Mouse (Mus musculus) mature B cell (primary cell): ENCODE results near the gene Lsamp.

Source experiments
- in situ Hi-C: fragments of 300-500 bp; cut with MboI; formaldehyde crosslinking; loops from 2 replicates; pipeline ENCODE4 v1.14.3; 2019

The Lsamp gene

GRCm38 (mm10) chr16:40271859-40272258, 287.7 kb downstream of the Lsamp start:
- in situ Hi-C loops = no loop called here

DNA sequence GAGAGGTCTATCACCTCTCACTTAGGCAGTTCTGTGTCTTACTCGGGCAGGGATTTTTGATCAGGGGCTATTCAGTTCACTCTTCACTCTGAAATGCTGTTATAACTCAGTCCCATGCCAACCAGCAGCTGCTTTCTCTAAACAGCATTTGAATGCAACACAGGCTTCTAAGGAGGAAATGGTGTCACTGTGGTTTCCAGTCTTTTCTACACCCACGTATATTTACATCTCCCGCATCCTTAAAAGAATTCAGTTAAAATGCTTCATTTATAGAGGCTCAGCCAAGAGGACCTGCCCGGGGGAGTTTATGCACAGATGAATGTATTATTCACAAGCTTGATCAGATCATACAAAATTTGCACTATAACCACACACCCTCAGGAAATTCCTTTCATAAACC, 306.0 kb downstream of the Lsamp start:
- in situ Hi-C loops = no loop called here

GRCm38 (mm10) chr16:40294296-40294882, 310.2 kb downstream of the Lsamp start:
- in situ Hi-C loops = no loop called here

DNA sequence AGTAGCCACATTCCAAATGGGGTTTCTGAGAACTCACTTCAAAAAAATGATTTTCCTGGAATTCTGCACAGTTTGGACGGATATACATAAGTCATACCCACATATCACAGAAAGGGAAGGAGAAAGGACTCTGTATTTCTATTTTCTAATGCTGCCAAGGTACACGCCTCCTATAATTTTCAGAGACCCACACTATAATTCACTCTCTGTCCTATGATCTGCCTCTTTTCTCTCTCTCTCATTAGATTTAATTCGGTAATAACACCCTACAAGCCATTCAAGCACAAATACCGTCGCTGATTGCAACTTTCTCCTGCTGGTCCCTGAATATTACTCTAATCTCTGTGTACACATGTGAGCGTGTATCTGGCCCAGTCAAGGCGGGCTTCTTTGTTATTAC, 311.1 kb downstream of the Lsamp start:
- in situ Hi-C loops = no loop called here

GRCm38 (mm10) chr16:40307666-40308065, 323.5 kb downstream of the Lsamp start:
- in situ Hi-C loops = no loop called here

DNA sequence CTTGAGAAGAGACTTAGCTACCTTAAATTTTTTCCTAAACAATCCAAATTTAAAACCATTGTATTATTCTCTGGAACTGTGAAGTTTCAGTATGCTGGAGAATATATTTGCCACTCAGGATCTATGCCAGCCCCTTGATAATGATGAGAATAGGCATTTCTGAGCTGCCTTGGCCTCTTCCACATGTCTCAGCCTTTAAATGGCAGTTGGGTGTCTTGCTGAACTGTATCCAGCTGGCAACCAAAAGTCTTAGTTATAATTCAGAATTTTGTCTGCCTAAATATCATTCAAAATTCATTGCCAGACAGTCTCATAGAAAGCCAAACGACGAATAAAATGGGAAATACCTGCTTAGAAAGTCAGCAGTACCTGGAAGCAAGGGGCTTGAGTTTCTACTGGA, 332.0 kb downstream of the Lsamp start:
- in situ Hi-C loops = no loop called here

DNA sequence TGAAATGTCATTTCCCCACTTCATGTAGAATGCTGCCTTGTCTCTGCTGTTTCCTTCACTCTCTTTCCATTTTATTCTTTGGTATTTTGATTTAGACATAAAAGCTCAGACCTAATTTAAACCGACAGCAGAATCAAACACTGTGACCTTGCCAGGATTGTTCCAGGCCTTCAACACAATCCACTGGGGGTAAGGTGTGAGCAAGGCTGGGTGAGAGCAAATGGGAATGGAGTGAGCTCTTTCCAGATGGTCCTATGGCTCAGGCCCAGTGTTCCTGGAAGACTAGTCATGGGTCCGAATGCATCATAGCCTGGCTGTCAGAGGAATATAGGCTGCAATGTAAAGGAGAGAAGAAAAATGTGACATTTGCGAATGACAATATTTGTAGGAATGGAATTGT, 340.6 kb downstream of the Lsamp start:
- in situ Hi-C loops = no loop called here

DNA sequence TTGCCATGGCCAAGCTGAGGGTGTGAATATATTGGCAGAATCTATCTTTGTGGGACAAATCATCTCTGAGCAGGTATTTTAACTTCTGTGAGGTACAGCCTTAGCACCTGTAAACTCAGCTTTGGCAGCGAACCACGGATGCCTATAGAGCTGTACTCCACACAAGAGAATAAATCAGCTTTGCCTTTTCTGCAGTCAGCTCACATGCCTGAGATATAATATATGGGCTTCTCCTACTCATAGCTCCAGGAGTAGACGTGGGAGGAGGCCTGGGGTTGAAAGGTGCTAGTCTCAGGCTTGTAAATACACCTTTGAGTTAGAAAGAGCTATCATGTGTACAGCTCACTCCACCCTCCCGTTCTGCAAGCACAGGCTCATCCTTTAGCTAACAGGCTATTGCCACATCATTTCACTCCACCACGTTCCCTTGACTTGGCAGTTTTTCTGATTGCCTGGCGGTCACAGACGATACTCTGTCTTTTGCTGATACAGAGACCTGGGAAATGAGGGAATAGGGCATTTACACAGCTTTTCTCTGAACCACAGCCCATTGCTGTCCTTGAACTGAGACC, 344.2 kb downstream of the Lsamp start:
- in situ Hi-C loops = no loop called here

DNA sequence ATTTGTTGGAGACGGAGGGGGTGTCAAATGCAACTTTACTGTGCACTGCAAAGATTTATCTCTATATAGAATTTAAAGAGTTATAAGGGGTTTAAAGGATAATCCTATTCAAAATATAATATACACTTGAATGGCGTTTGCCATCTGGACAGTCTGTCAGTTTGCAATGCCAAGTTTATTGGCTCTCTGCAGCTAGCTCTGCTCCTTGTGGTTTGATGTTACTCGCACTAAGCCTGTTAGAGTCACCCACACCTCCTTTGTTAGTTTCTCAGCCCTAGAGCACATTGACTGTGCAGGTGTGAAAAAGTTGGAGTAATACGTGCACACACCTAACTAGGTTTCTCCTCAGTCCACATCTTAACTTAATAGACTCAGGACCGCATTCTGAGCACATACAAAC, 385.5 kb downstream of the Lsamp start:
- in situ Hi-C loops = no loop called here

DNA sequence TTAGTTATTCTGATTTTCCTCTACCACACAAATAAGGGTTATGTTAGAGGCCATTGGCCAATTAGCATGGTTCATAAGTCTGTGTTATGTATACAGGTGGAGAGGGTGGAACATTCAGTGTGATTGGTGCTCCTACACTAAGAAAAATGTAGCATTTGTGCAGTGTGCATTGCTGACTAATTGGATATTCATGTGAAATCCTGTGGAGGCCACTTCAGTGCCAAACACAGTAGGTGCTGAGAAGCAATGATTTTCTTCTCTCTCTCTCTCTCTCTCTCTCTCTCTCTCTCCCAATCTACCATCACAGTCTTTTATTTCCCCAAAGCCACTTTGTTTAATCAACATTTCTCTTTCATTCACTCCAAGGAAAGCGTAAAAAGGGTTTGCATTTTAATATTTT, 387.1 kb downstream of the Lsamp start:
- in situ Hi-C loops = no loop called here

DNA sequence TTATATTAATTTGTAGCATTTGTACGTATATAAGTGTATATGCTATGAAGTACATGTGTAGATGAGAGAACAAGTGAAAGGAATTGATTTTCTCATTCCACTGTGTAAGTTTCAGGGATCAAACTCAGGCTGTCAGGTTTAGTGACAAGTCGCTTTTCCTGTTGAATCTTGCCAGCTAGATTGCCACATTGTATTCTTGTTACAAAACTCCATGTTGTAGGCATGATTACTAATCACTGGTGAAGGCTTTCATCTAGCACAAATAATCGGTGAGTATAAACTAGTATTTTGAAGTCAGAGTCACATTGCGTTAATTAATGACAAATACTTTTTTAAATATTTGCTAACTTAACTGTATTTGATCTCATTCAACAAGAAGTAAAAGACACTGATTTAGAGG, 391.2 kb downstream of the Lsamp start:
- in situ Hi-C loops = no loop called here

DNA sequence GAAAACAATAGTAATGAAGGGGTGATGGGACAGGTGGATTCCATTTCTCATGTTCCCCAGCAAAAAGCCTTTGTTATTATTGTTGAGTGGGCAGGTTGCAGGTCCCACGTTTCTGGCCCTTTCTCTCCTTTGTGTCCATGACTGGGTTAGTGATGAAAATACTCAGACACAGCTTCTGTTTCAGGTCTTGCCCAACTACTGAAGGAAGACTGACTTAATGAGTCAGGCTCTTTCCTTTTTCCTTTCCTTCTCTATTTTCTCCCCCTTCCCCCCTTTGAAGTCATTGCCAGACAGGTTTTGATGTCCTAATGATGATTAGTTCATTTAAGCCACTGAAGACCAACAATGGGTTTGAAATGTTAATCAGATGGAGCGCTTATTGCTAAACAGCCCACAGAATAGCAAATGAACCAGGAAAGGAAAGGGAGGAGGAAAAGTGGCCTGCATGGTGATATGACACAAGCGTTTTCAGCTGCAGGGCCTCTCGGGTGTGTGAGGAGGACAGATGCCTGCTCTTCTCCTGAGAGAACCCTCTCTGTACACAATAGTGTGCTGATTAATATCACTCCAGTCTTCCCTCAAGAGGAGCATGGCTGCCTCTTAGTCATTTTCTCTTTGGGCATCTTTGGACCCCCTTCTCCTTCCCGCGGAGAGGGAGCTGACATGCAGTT, 393.1 kb downstream of the Lsamp start:
- in situ Hi-C loops = no loop called here

DNA sequence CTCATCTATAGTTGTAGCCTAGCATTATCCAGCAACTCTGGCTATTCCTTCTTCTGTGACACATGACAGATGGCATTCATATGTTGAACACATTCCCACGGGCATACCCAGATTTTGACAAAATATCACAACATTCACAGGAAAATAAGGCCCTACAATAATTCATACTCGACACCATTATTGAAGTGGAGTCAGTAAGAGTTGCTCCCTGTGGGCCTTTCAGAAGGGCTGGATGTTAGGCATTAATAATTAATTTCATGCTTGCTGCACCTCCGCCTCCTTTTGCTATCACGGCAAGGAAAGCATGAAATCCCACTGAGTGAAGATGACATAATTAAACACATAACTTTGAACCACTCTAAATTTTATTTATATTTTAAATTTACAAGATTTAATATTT, 407.9 kb downstream of the Lsamp start:
- in situ Hi-C loops = no loop called here

DNA sequence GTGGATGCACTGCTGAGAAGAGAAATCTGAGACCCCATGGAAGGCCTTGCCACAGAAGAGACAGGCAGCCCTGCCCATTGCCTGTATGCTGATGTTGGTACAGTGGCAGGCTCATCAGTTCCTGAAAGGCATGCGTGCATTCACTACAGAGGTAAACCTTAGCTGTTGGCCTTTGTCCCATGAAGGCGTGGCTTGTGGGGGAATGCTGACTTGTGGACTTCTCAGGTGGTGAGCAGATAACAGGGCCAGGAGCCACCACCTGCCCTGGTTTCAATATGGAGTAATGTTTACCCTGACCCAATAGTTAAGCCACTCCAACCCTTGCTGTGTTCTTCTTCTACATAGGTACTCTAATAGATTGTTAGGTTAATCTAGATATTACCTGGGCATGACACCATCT, 415.4 kb downstream of the Lsamp start:
- in situ Hi-C loops = no loop called here

DNA sequence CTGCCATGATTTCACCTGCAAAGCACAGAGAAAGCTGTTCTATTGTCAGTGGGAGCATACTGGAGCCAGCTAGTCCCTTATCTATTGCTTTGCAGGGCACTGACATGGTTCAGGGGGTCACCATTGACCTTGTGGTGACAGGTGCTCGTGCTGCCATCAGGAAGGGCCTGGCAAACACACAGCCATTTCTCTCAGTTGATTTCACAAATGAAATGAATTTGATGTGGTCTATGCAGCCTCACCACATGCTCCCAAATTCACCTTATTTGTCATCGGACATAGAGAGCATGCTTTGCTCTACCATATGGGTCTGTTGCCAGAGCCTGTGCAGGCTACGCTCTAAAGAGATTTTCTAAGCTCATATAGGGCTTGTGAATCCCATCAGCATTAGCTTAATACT, 450.1 kb downstream of the Lsamp start:
- in situ Hi-C loops = no loop called here

DNA sequence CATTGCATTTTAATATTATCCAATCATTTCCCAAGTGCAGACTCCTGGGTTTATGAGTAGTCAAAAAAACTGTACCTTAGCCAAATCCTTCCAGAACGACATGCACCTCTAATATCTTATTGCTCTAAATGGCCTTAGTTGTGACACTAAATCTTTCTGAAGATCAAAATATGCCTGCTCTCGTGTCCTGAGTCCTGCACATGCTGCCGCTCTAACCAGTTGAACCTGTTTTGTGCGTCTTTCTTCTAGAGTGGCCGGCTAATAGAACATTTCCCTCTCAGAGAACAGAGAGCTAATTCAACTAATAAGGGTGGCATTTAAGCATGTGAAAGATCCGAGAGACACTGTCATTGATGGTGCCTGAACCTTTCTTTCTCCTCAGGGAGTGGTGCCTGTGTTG, 452.3 kb downstream of the Lsamp start:
- in situ Hi-C loops = no loop called here

- in situ Hi-C loops = no loop called here
Measured at GRCm38 (mm10) chr16:40437879-40438278, 453.7 kb downstream of the Lsamp start.

DNA sequence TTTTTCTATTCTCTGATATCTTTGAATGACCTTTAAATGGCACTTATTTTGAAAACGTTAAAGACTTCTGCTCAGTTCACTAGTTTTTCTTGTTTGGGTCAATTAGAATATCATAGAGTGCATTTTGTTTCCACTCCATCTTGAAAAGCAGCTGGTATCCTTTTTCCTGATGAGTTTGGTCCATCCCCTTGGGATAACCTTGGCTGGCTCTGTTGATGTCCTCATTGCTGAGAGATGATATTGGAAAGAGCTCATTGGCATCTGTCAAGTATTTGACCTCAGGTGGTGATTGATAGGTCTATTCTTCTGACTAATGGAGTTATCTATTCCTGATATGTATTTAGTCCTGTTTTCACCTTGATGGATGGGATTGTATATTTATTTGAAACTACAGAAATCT, 454.7 kb downstream of the Lsamp start:
- in situ Hi-C loops = no loop called here

DNA sequence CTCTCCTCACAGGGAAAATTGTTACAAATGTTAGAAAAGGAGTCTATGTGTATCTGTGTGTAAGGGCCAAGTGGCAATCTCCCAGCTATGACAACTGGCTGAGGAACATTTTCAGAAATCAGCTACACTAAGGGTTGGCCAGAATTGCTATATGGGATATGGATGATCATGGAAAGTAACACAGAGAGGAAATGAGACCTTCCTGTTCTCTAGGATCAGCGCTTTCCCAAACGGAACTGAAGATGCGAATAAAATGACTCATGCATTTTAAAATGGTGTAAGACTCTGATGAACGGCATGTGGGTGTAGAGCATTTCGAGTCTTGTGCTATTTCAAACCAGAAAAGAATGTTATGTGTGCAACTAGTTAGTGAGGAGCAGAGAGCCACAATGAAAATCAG, 462.4 kb downstream of the Lsamp start:
- in situ Hi-C loops = no loop called here

GRCm38 (mm10) chr16:40463411-40464058, 479.4 kb downstream of the Lsamp start:
- in situ Hi-C loops = no loop called here

DNA sequence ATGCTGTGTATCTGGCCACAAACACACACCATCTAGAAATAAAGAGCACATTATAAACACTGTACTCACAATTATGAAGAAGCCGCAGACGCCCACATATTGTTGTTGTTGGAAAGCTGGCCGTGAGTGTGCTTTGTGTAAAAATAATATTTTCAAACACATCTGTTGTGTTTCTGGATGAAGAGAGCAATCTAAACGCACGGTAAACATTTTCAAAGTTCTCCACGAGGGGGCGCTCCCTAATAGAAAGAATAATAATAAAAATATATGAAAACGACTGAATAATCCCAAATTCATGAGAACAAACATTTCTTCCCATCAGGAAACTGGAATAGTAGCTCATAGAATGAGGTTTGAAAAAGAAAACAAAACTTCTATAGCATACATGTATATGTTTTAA, 482.4 kb downstream of the Lsamp start:
- in situ Hi-C loops = no loop called here

- in situ Hi-C loops = no loop called here
Measured at GRCm38 (mm10) chr16:40470946-40471345, 486.8 kb downstream of the Lsamp start.

GRCm38 (mm10) chr16:40471967-40472366, 487.8 kb downstream of the Lsamp start:
- in situ Hi-C loops = no loop called here
